Mouse (Mus musculus) olfactory bulb, adult 2 months (tissue): ENCODE results near the gene Fmo4.

Experiments
- CTCF ChIP-seq: fragments of 200-500 bp; IDR thresholded peaks from 2 replicates; pipeline ENCODE4 v1.5.1; 2012; ENCODE audit warnings: low read depth, mild to moderate bottlenecking, low read length, moderate library complexity; ENCODE audit not compliant: insufficient read depth
- POLR2A ChIP-seq: fragments of 200-500 bp; IDR thresholded peaks from 2 replicates; pipeline ENCODE4 v1.6.1; 2012; ENCODE audit warnings: mild to moderate bottlenecking, low read depth, low read length, moderate library complexity; ENCODE audit not compliant: insufficient read depth

DNA sequence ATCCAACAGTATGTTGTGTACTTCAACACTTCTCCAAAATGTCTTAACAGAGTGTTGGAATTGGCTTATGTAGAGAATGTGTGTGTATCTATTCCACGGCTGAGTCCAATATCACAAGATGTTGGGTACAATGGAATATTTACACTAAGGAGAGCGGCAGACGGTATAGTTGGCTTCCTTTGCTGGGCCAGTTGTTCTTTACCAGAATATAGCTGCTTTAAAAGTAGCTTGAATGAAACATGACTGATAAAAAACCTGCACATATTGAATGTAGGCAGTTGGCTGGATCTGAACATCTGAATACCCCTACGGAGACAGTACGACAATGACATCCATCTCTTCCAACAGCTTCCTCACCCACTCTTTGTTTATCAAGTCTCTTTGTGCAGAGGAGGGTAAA lies 5.5 kb upstream of the Fmo4 start:
- TF ChIP-seq CTCF (no peak), POLR2A (no peak)
